Mouse (Mus musculus): ENCODE data around the gene Ankrd13d. TPM values are rescaled to one million over a fixed set of nuclear protein-coding genes. Genes with fewer than 3 reads are reported as not detected.

The Ankrd13d gene
- polyA plus RNA-seq, 1 experiment = 5.7 TPM

GRCm38 (mm10) chr19:4268566-4269361, 14.2 kb downstream of the Ankrd13d start, which contains the start of gene Ssh3:
Ssh3 (minus strand) TSS chr19:4269180.
- Histone ChIP-seq H3K4me1 (ENCODE audit: control insufficient read depth, insufficient read depth, low read length) (peaks cover 6% of the 10 kb centered on the region; the same call in 1 of the 2 replicates), H3K4me3 (ENCODE audit: insufficient read depth, low read length) (peak within 1 kb of the TSS; percentile 45), H3K27ac (ENCODE audit: insufficient read depth, low read length) (no peak within 1 kb of the TSS)
- TF ChIP-seq CTCF (IDR thresholded peaks at IDR 0.05; ENCODE audit: borderline replicate concordance, insufficient read depth, low read length) (no peak), POLR2A (IDR thresholded peaks at IDR 0.05; ENCODE audit: low read depth, low read length) (peak; percentile 43)

- Histone ChIP-seq H3K4me1 (ENCODE audit: control insufficient read depth, insufficient read depth, low read length) (peaks cover 6% of the 10 kb centered on the region; the same call in 1 of the 2 replicates), H3K27ac (ENCODE audit: insufficient read depth, low read length) (no peak overlapping the region), H3K4me3 (ENCODE audit: insufficient read depth, low read length) (no peak overlapping the region)
- TF ChIP-seq CTCF (IDR thresholded peaks at IDR 0.05; ENCODE audit: borderline replicate concordance, insufficient read depth, low read length) = no peak
- TF ChIP-seq POLR2A (IDR thresholded peaks at IDR 0.05; ENCODE audit: low read depth, low read length) = no peak
Measured at GRCm38 (mm10) chr19:4265956-4266355, 17.0 kb downstream of the Ankrd13d start.

DNA sequence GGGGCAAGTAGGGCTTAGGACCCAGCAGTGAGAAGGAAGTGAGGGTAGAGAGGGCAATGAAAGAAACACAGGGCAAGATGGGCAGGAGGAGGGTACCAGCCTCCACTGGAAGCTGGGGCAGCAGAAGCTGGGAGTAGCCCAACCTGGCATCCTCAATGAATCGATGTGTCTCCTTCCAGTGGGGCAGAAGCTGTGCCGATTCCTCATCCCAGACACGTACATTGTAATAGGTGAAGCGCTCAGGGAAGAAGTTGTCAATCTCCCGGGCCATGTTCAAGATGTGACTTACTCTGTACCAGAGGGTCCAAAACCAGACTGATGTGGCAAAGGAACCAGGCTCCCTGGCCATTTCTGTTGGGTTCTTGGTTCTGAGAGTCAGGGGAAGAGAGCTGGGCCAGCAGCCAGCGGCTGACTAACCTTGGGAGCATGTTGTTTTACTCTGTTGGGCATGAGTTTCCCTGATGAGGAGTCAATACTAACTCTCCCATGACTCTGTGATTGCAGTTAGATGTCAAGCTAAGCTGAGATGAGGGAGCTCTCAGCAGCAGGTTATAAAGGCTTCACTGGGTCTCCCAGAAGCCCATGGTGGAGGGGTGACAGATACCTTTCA, 18.7 kb downstream of the Ankrd13d start:
- H3K27ac ChIP-seq (ENCODE audit: insufficient read depth, low read length) = peak overlapping the region; percentile 4; the same call in 1 of the 2 replicates
- TF ChIP-seq POLR2A (IDR thresholded peaks at IDR 0.05; ENCODE audit: low read depth, low read length) (no peak), CTCF (IDR thresholded peaks at IDR 0.05; ENCODE audit: borderline replicate concordance, insufficient read depth, low read length) (no peak)
- H3K4me1 ChIP-seq (ENCODE audit: control insufficient read depth, insufficient read depth, low read length) = peaks cover 6% of the 10 kb centered on the region; the same call in 1 of the 2 replicates
- no peak overlapping the region for H3K4me3 ChIP-seq (ENCODE audit: insufficient read depth, low read length)

DNA sequence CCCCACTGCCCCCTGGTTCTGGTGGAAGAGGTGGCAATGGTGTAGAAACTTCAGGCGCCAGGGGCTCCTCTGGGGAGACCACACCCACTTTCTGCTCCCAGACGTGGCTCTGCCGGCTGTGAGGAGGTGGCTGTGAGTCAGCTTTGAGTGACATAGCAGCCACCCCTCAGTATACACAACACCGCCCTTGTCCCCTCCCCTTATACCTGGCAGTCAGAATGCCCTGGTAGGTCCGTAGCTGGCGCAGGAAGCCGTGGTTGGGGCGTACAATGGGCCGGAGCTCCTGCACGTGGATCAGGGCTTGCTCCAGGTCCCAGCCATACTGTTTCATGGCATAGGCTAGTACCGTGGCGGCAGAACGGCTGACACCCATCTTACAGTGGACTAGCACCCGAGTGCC, 19.2 kb downstream of the Ankrd13d start:
- Histone ChIP-seq H3K4me3 (ENCODE audit: insufficient read depth, low read length) (no peak overlapping the region), H3K27ac (ENCODE audit: insufficient read depth, low read length) (peak overlapping the region; percentile 4; the same call in 1 of the 2 replicates), H3K4me1 (ENCODE audit: control insufficient read depth, insufficient read depth, low read length) (peaks cover 6% of the 10 kb centered on the region; the same call in 1 of the 2 replicates)
- TF ChIP-seq POLR2A (IDR thresholded peaks at IDR 0.05; ENCODE audit: low read depth, low read length) = no peak
- TF ChIP-seq CTCF (IDR thresholded peaks at IDR 0.05; ENCODE audit: borderline replicate concordance, insufficient read depth, low read length) = no peak

DNA sequence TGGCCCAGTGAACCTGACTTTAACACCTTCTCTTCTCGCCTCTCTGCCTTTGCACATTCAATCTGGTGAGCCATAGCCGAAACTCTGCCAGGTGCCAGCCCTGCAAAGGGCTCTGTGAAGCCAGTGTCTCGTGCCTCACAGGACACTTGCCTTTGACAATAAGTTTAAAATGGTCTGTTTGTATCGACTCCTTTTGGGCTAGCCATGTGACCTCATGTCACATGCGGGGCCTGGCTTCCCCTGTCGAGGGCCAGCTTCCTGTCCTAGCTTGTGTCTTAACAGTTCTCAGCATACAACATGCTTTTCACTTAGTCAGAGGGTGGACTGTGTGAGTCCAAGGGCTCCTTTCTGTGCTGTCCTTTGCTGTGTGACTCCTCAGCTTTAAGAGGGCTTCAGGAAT, 20.2 kb downstream of the Ankrd13d start:
- no peak overlapping the region for H3K4me3 ChIP-seq (ENCODE audit: insufficient read depth, low read length)
- no peak overlapping the region for H3K27ac ChIP-seq (ENCODE audit: insufficient read depth, low read length)
- TF ChIP-seq CTCF (IDR thresholded peaks at IDR 0.05; ENCODE audit: borderline replicate concordance, insufficient read depth, low read length) (no peak), POLR2A (IDR thresholded peaks at IDR 0.05; ENCODE audit: low read depth, low read length) (no peak)
- peaks cover 6% of the 10 kb centered on the region; the same call in 1 of the 2 replicates for H3K4me1 ChIP-seq (ENCODE audit: control insufficient read depth, insufficient read depth, low read length)

- no peak overlapping the region for H3K4me3 ChIP-seq (ENCODE audit: insufficient read depth, low read length)
- H3K27ac ChIP-seq (ENCODE audit: insufficient read depth, low read length) = no peak overlapping the region
- peaks cover 6% of the 10 kb centered on the region; the same call in 1 of the 2 replicates for H3K4me1 ChIP-seq (ENCODE audit: control insufficient read depth, insufficient read depth, low read length)
- TF ChIP-seq CTCF (IDR thresholded peaks at IDR 0.05; ENCODE audit: borderline replicate concordance, insufficient read depth, low read length) = no peak
- TF ChIP-seq POLR2A (IDR thresholded peaks at IDR 0.05; ENCODE audit: low read depth, low read length) = no peak
Measured at GRCm38 (mm10) chr19:4261038-4261698, 21.8 kb downstream of the Ankrd13d start.

GRCm38 (mm10) chr19:4257897-4258252, 25.1 kb downstream of the Ankrd13d start:
- TF ChIP-seq CTCF (IDR thresholded peaks at IDR 0.05; ENCODE audit: borderline replicate concordance, insufficient read depth, low read length) (no peak), POLR2A (IDR thresholded peaks at IDR 0.05; ENCODE audit: low read depth, low read length) (no peak; the same call in 1 of the 2 replicates)
- H3K27ac ChIP-seq (ENCODE audit: insufficient read depth, low read length) = no peak overlapping the region

DNA sequence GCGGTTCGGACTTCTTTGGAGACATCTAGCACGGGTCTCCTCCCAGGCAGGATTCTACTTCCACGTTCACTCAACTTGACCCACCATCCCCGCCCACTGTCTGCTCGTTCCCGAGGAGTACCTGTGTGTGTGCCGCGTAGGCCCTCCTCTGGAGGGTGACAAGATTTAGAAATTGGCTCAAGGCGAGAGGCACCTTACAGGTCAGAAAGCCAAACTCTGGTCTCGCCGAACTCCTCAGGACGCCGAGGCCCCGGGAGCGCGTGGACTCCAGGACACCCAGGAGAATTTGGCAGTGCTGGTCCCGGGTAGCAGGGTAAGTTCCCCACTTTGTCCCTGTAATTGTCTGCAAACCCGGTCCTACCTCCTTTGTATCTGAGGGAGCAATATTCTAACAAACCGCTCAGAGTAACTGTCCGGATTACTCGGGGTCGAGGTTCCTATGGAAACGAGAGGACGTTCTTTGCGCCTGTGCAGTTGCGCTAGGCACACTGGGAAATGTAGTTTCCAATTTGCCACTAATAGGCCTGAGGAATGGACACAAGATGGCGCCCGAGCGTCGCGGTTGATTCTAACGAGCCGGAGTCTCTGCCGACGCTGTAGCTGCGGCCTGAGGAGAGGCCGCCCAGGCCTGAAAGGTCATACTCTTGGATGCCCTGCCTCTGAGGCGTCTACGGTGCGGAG, 25.6 kb downstream of the Ankrd13d start:
- peak; percentile 67 for TF ChIP-seq POLR2A (IDR thresholded peaks at IDR 0.05; ENCODE audit: low read depth, low read length)
- TF ChIP-seq CTCF (IDR thresholded peaks at IDR 0.05; ENCODE audit: borderline replicate concordance, insufficient read depth, low read length) = peak; percentile 72
- H3K4me3 ChIP-seq (ENCODE audit: insufficient read depth, low read length) = peak overlapping the region; percentile 70
- H3K4me1 ChIP-seq (ENCODE audit: control insufficient read depth, insufficient read depth, low read length) = no peaks in the 10 kb centered on the region; the same call in 1 of the 2 replicates
- no peak overlapping the region for H3K27ac ChIP-seq (ENCODE audit: insufficient read depth, low read length)

More at GRCm38 (mm10) chr19:4257897-4258252, 25.1 kb downstream of the Ankrd13d start:
- H3K4me3 ChIP-seq (ENCODE audit: insufficient read depth, low read length) = peak overlapping the region; percentile 10; the same call in 1 of the 2 replicates
- no peaks in the 10 kb centered on the region; the same call in 1 of the 2 replicates for H3K4me1 ChIP-seq (ENCODE audit: control insufficient read depth, insufficient read depth, low read length)

DNA sequence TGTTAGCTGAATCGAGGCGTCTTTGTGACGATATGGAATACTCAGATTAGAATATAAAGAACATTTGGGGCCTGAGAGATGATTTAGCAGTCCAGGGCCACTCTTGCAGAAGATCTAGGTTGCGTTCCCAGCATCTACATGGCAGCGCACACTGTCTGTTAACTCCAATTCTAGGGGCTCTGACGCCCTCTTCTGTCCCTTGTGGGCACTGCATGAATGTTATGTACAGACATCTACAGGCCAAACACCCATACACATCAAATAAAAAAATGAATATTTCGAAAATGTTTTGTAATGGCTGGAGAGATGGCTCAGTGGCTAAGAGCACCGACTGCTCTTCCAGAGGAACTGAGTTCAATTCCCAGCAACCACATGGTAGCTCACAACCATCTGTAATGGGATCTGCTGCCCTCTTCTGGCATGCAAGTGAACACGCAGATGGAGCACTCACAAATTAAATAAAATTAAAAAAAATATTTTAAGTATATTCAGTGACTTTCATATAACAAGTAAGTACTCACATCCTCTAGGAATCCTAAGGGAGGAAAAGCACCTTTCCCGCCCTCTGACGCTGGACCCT, 27.3 kb downstream of the Ankrd13d start:
- H3K4me3 ChIP-seq (ENCODE audit: insufficient read depth, low read length) = no peak overlapping the region
- no peak overlapping the region for H3K27ac ChIP-seq (ENCODE audit: insufficient read depth, low read length)
- no peak for TF ChIP-seq POLR2A (IDR thresholded peaks at IDR 0.05; ENCODE audit: low read depth, low read length)
- TF ChIP-seq CTCF (IDR thresholded peaks at IDR 0.05; ENCODE audit: borderline replicate concordance, insufficient read depth, low read length) = no peak
- H3K4me1 ChIP-seq (ENCODE audit: control insufficient read depth, insufficient read depth, low read length) = no peaks in the 10 kb centered on the region; the same call in 1 of the 2 replicates
